Mouse (Mus musculus): ENCODE data around the gene Srp68. TPM values are rescaled to one million over a fixed set of nuclear protein-coding genes. Genes with fewer than 3 reads are reported as not detected.

Gene Srp68
- total and polyA plus RNA-seq, 3 experiments: 146 to 228 (median 180) TPM

DNA sequence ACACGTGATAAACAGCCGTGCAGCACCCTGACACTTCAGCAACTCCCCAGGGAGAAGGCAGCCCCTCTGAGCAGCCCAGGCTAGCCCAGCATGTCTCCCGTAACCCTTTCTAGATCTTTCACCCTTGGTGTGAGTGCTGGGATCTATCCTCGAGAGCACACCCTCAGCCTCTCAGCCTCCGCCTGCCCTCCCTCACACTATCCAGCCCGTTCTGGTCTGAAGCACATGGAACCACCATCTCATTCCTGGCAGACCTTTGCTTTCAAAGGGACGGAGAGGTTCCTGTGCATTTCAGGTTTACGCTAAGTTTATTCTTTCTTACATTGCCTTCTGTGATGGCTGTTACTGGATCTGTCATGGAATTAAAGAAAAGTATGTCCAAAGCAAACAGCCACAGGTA, 29.4 kb downstream of the Srp68 start:
- DNase-seq (ENCODE audit: low read depth, low spot score): no peak
- Histone ChIP-seq H3K27ac (ENCODE audit: control insufficient read depth, low read depth, low read length) (no peak overlapping the region), H3K9me3 (replicated peaks; ENCODE audit: insufficient read depth, low read length) (no peaks in the 10 kb centered on the region), H3K9ac (ENCODE audit: control insufficient read depth, low read depth, low read length, poor library complexity, severe bottlenecking) (no peak overlapping the region), H3K36me3 (ENCODE audit: control insufficient read depth in 1 of 2, insufficient read depth in 2 of 2, low read length in 2 of 2) (peaks cover 0 to 8% of the 10 kb centered on the region in 2 experiments; a peak in 2 of 4 replicates), H3K79me2 (ENCODE audit: control insufficient read depth, insufficient read depth, low read length, poor library complexity) (no peaks in the 10 kb centered on the region), H3K27me3 (ENCODE audit: control insufficient read depth in 1 of 2, insufficient read depth in 2 of 2, low read length in 2 of 2) (no peaks in the 10 kb centered on the region), H3K4me1 (ENCODE audit: control insufficient read depth in 1 of 2, insufficient read depth in 2 of 2, low read length in 2 of 2) (no peaks in the 10 kb centered on the region), H3K4me3 (ENCODE audit: control insufficient read depth in 1 of 2, insufficient read depth in 1 of 2, low read depth in 2 of 2, low read length in 2 of 2) (no peak overlapping the region)
- TF ChIP-seq JUND (IDR thresholded peaks at IDR 0.05; ENCODE audit: low read depth, low read length) (no peak), USF2 (IDR thresholded peaks at IDR 0.05; ENCODE audit: borderline replicate concordance in 1 of 2, insufficient read depth in 1 of 2, low read depth in 1 of 2, low read length in 2 of 2) (no peak), RCOR1 (IDR thresholded peaks at IDR 0.05; ENCODE audit: low read depth, low read length) (no peak), TBP (IDR thresholded peaks at IDR 0.05; ENCODE audit: low read depth, low read length) (no peak), BHLHE40 (IDR thresholded peaks at IDR 0.05; ENCODE audit: borderline replicate concordance, low read depth, low read length) (no peak), MAZ (IDR thresholded peaks at IDR 0.05; ENCODE audit: low read depth, low read length) (no peak), POLR2AphosphoS5 (IDR thresholded peaks at IDR 0.05; ENCODE audit: borderline replicate concordance, low read depth, low read length) (no peak), GABPA (IDR thresholded peaks at IDR 0.05; ENCODE audit: low read depth, low read length) (no peak), UBTF (IDR thresholded peaks at IDR 0.05; ENCODE audit: borderline replicate concordance, insufficient read depth, low read depth, low read length) (no peak)

GRCm38 (mm10) chr11:116241744-116242235, 32.2 kb downstream of the Srp68 start:
- Histone ChIP-seq H3K4me1 (ENCODE audit: control insufficient read depth in 1 of 2, insufficient read depth in 2 of 2, low read length in 2 of 2) (no peaks in the 10 kb centered on the region; a peak in 1 of 4 replicates), H3K36me3 (ENCODE audit: control insufficient read depth in 1 of 2, insufficient read depth in 2 of 2, low read length in 2 of 2) (peaks cover 0 to 2% of the 10 kb centered on the region in 2 experiments; a peak in 1 of 4 replicates), H3K9me3 (replicated peaks; ENCODE audit: insufficient read depth, low read length) (no peaks in the 10 kb centered on the region), H3K4me3 (ENCODE audit: control insufficient read depth in 1 of 2, insufficient read depth in 1 of 2, low read depth in 2 of 2, low read length in 2 of 2) (no peak overlapping the region), H3K27me3 (ENCODE audit: control insufficient read depth in 1 of 2, insufficient read depth in 2 of 2, low read length in 2 of 2) (peaks cover 2 to 4% of the 10 kb centered on the region in 2 experiments; a peak in 2 of 4 replicates), H3K27ac (ENCODE audit: control insufficient read depth, low read depth, low read length) (no peak overlapping the region), H3K79me2 (ENCODE audit: control insufficient read depth, insufficient read depth, low read length, poor library complexity) (no peaks in the 10 kb centered on the region), H3K9ac (ENCODE audit: control insufficient read depth, low read depth, low read length, poor library complexity, severe bottlenecking) (no peak overlapping the region)
- no peak for TF ChIP-seq TBP (IDR thresholded peaks at IDR 0.05; ENCODE audit: low read depth, low read length)
- TF ChIP-seq MXI1 (IDR thresholded peaks at IDR 0.05; ENCODE audit: low read depth, low read length): no peak
- no peak for TF ChIP-seq USF1 (IDR thresholded peaks at IDR 0.05; ENCODE audit: low read depth, low read length)
- TF ChIP-seq SMC3 (IDR thresholded peaks at IDR 0.05; ENCODE audit: low read depth, low read length): no peak
- no peak for TF ChIP-seq CHD1 (IDR thresholded peaks at IDR 0.05; ENCODE audit: low read depth, low read length)
- no peak for TF ChIP-seq UBTF (IDR thresholded peaks at IDR 0.05; ENCODE audit: borderline replicate concordance, insufficient read depth, low read depth, low read length)
- TF ChIP-seq ZMIZ1 (IDR thresholded peaks at IDR 0.05; ENCODE audit: low read depth, low read length): no peak
- TF ChIP-seq TAL1 (IDR thresholded peaks at IDR 0.05; ENCODE audit: low read length): no peak
- no peak for TF ChIP-seq POLR2A (IDR thresholded peaks at IDR 0.05; ENCODE audit: control insufficient read depth in 1 of 2, insufficient read depth in 1 of 2, low read depth in 1 of 2, low read length in 2 of 2, poor library complexity in 1 of 2)
- no peak for TF ChIP-seq JUND (IDR thresholded peaks at IDR 0.05; ENCODE audit: low read depth, low read length)
- TF ChIP-seq SIN3A (IDR thresholded peaks at IDR 0.05; ENCODE audit: low read length): no peak
- no peak for TF ChIP-seq ZC3H11A (IDR thresholded peaks at IDR 0.05; ENCODE audit: low read depth, low read length)
- no peak for TF ChIP-seq MAZ (IDR thresholded peaks at IDR 0.05; ENCODE audit: low read depth, low read length)
- no peak for TF ChIP-seq RCOR1 (IDR thresholded peaks at IDR 0.05; ENCODE audit: low read depth, low read length)
- TF ChIP-seq GATA1 (IDR thresholded peaks at IDR 0.05; ENCODE audit: low read depth, low read length): no peak
- TF ChIP-seq POLR2AphosphoS2 (IDR thresholded peaks at IDR 0.05; ENCODE audit: low read length): no peak
- no peak for DNase-seq (ENCODE audit: low read depth, low spot score)
